Mouse (Mus musculus): ENCODE results near the gene Atp5j. TPM values are rescaled to one million over a fixed set of nuclear protein-coding genes. Genes with fewer than 3 reads are reported as not detected.

Gene Atp5j
- total RNA-seq (2023), result 109 to 134 TPM (median 126 TPM) in 4 replicates

GRCm38 (mm10) chr16:84835441-84835822 is at the start of gene Atp5j:
Gene Atp5j (minus strand): TSS chr16:84835625.

GRCm38 (mm10) chr16:84834745-84835440 is 532 bp downstream of the Atp5j start, which contains the start of gene Gabpa:
Gene Gabpa (plus strand): TSS chr16:84834925.

Other genes with a start within 250 kb of the Atp5j start
- gene Mrpl39, start 99.9 kb downstream of the Atp5j start, total RNA-seq (2023), result 18.6 to 24.7 TPM (median 21.4 TPM) in 4 replicates
- gene Jam2, start 61.5 kb downstream of the Atp5j start, total RNA-seq (2023), result not detected in 4 replicates
- 39.6 to 48.4 TPM (median 43.9 TPM) in 4 replicates for gene Gabpa, start 700 bp downstream of the Atp5j start, total RNA-seq (2023)

All from B cell, adult 62 days (primary cell).